Mouse (Mus musculus): ENCODE results near the gene Exph5. TPM values are rescaled to one million over a fixed set of nuclear protein-coding genes. Genes with fewer than 3 reads are reported as not detected.

Gene Exph5
- polyA plus RNA-seq, 1 experiment from 2014 or later: 0.35 TPM

- WGBS: 84% methylated on average over 13 of the region's 13 CpGs
- Histone ChIP-seq H3K9me3 (ENCODE audit: control insufficient read depth, low read length) (no peaks in the 10 kb centered on the region), H3K4me3 (replicated peaks; ENCODE audit: low read length) (no peak overlapping the region), H3K27ac (no peak overlapping the region), H3K9ac (no peak overlapping the region), H3K4me2 (replicated peaks) (no peak overlapping the region), H3K4me1 (replicated peaks; ENCODE audit: control insufficient read depth, insufficient read depth, low read length) (no peaks in the 10 kb centered on the region), H3K36me3 (replicated peaks; ENCODE audit: control insufficient read depth, insufficient read depth) (no peaks in the 10 kb centered on the region), H3K27me3 (ENCODE audit: control insufficient read depth, insufficient read depth, low read length) (no peaks in the 10 kb centered on the region)
- DNase-seq (ENCODE audit: low spot score) (no peak), ATAC-seq (ENCODE audit: low FRiP score) (no peak)
Observed at GRCm38 (mm10) chr9:53376820-53377219, 75.3 kb downstream of the Exph5 start.

- Histone ChIP-seq H3K9ac (no peak overlapping the region), H3K27ac (no peak overlapping the region), H3K27me3 (ENCODE audit: control insufficient read depth, insufficient read depth, low read length) (no peaks in the 10 kb centered on the region), H3K4me1 (replicated peaks; ENCODE audit: control insufficient read depth, insufficient read depth, low read length) (no peaks in the 10 kb centered on the region), H3K9me3 (ENCODE audit: control insufficient read depth, low read length) (no peaks in the 10 kb centered on the region), H3K4me2 (replicated peaks) (no peak overlapping the region), H3K36me3 (replicated peaks; ENCODE audit: control insufficient read depth, insufficient read depth) (no peaks in the 10 kb centered on the region), H3K4me3 (replicated peaks; ENCODE audit: low read length) (no peak overlapping the region)
- ATAC-seq (ENCODE audit: low FRiP score) (no peak), DNase-seq (ENCODE audit: low spot score) (no peak)
- 73% methylated on average over 5 of the region's 5 CpGs for WGBS
Observed at GRCm38 (mm10) chr9:53377597-53377996, 76.1 kb downstream of the Exph5 start.

GRCm38 (mm10) chr9:53378171-53378570, 76.7 kb downstream of the Exph5 start:
- Histone ChIP-seq H3K4me2 (replicated peaks) (no peak overlapping the region), H3K9me3 (ENCODE audit: control insufficient read depth, low read length) (no peaks in the 10 kb centered on the region), H3K4me3 (replicated peaks; ENCODE audit: low read length) (no peak overlapping the region), H3K36me3 (replicated peaks; ENCODE audit: control insufficient read depth, insufficient read depth) (no peaks in the 10 kb centered on the region), H3K27me3 (ENCODE audit: control insufficient read depth, insufficient read depth, low read length) (no peaks in the 10 kb centered on the region), H3K9ac (no peak overlapping the region), H3K27ac (no peak overlapping the region), H3K4me1 (replicated peaks; ENCODE audit: control insufficient read depth, insufficient read depth, low read length) (no peaks in the 10 kb centered on the region)
- no peak for DNase-seq (ENCODE audit: low spot score)
- WGBS: 79% methylated on average over 3 of the region's 3 CpGs
- ATAC-seq (ENCODE audit: low FRiP score): no peak

- Histone ChIP-seq H3K4me2 (replicated peaks) (no peak overlapping the region), H3K9ac (no peak overlapping the region), H3K27ac (no peak overlapping the region), H3K4me3 (replicated peaks; ENCODE audit: low read length) (no peak overlapping the region), H3K36me3 (replicated peaks; ENCODE audit: control insufficient read depth, insufficient read depth) (no peaks in the 10 kb centered on the region), H3K27me3 (ENCODE audit: control insufficient read depth, insufficient read depth, low read length) (no peaks in the 10 kb centered on the region), H3K9me3 (ENCODE audit: control insufficient read depth, low read length) (no peaks in the 10 kb centered on the region), H3K4me1 (replicated peaks; ENCODE audit: control insufficient read depth, insufficient read depth, low read length) (0 out of 2 replicates have a peak, but pooled peaks cover 5% of the 10 kb centered on the region)
- no peak for DNase-seq (ENCODE audit: low spot score)
- 97% methylated on average over 2 of the region's 2 CpGs for WGBS
- no peak for ATAC-seq (ENCODE audit: low FRiP score)
Observed at GRCm38 (mm10) chr9:53380595-53380994, 79.1 kb downstream of the Exph5 start.

GRCm38 (mm10) chr9:53381113-53381615, 79.7 kb downstream of the Exph5 start:
- DNase-seq (ENCODE audit: low spot score) (no peak), ATAC-seq (ENCODE audit: low FRiP score) (no peak)
- Histone ChIP-seq H3K27me3 (ENCODE audit: control insufficient read depth, insufficient read depth, low read length) (no peaks in the 10 kb centered on the region), H3K9me3 (ENCODE audit: control insufficient read depth, low read length) (no peaks in the 10 kb centered on the region), H3K4me3 (replicated peaks; ENCODE audit: low read length) (no peak overlapping the region), H3K4me1 (replicated peaks; ENCODE audit: control insufficient read depth, insufficient read depth, low read length) (0 out of 2 replicates have a peak, but pooled peaks cover 5% of the 10 kb centered on the region), H3K9ac (no peak overlapping the region), H3K27ac (no peak overlapping the region), H3K36me3 (replicated peaks; ENCODE audit: control insufficient read depth, insufficient read depth) (no peaks in the 10 kb centered on the region), H3K4me2 (replicated peaks) (no peak overlapping the region)
- WGBS: 88% methylated on average over 5 of the region's 5 CpGs

GRCm38 (mm10) chr9:53383951-53384866, 82.7 kb downstream of the Exph5 start, which contains the start of gene Kdelc2:
TSS of gene Kdelc2 (plus strand) at chr9:53384025.
- Histone ChIP-seq H3K4me3 (replicated peaks; ENCODE audit: low read length) (peak within 1 kb of the TSS; percentile 66), H3K4me2 (replicated peaks) (peak within 1 kb of the TSS; percentile 74)
- WGBS: under 1% methylated on average over 70 of the region's 75 CpGs

GRCm38 (mm10) chr9:53384873-53385272, 83.4 kb downstream of the Exph5 start:
- ATAC-seq (ENCODE audit: low FRiP score) (no peak), DNase-seq (ENCODE audit: low spot score) (peak; percentile 33)
- 0 out of 2 replicates have a peak overlapping the region, but pooled peaks have one; percentile 16 for H3K27ac ChIP-seq
- peak overlapping the region; percentile 74 for H3K4me2 ChIP-seq (replicated peaks)
- H3K36me3 ChIP-seq (replicated peaks; ENCODE audit: control insufficient read depth, insufficient read depth): no peaks in the 10 kb centered on the region
- H3K4me1 ChIP-seq (replicated peaks; ENCODE audit: control insufficient read depth, insufficient read depth, low read length): 0 out of 2 replicates have a peak, but pooled peaks cover 5% of the 10 kb centered on the region
- no peaks in the 10 kb centered on the region for H3K9me3 ChIP-seq (ENCODE audit: control insufficient read depth, low read length)
- WGBS: 14% methylated on average over 8 of the region's 8 CpGs
- H3K4me3 ChIP-seq (replicated peaks; ENCODE audit: low read length): peak overlapping the region; percentile 66
- H3K27me3 ChIP-seq (ENCODE audit: control insufficient read depth, insufficient read depth, low read length): no peaks in the 10 kb centered on the region
- H3K9ac ChIP-seq: peak overlapping the region; percentile 76; the same call in 1 of the 2 replicates

More at GRCm38 (mm10) chr9:53383951-53384866, 82.7 kb downstream of the Exph5 start, which contains the start of gene Kdelc2:
- DNase-seq (ENCODE audit: low spot score) (peak; percentile 67), ATAC-seq (ENCODE audit: low FRiP score) (peak; percentile 93)
- H3K36me3 ChIP-seq (replicated peaks; ENCODE audit: control insufficient read depth, insufficient read depth): no peaks in the 10 kb centered on the region
- no peaks in the 10 kb centered on the region for H3K9me3 ChIP-seq (ENCODE audit: control insufficient read depth, low read length)
- H3K9ac ChIP-seq: peak within 1 kb of the TSS; percentile 76
- H3K27ac ChIP-seq: peak within 1 kb of the TSS; percentile 53
- H3K27me3 ChIP-seq (ENCODE audit: control insufficient read depth, insufficient read depth, low read length): no peaks in the 10 kb centered on the region
- H3K4me1 ChIP-seq (replicated peaks; ENCODE audit: control insufficient read depth, insufficient read depth, low read length): 0 out of 2 replicates have a peak, but pooled peaks cover 5% of the 10 kb centered on the region

GRCm38 (mm10) chr9:53387431-53387830, 86.0 kb downstream of the Exph5 start:
- Histone ChIP-seq H3K9me3 (ENCODE audit: control insufficient read depth, low read length) (no peaks in the 10 kb centered on the region), H3K4me1 (replicated peaks; ENCODE audit: control insufficient read depth, insufficient read depth, low read length) (0 out of 2 replicates have a peak, but pooled peaks cover 5% of the 10 kb centered on the region), H3K4me3 (replicated peaks; ENCODE audit: low read length) (no peak overlapping the region), H3K9ac (no peak overlapping the region), H3K27me3 (ENCODE audit: control insufficient read depth, insufficient read depth, low read length) (no peaks in the 10 kb centered on the region), H3K27ac (no peak overlapping the region), H3K4me2 (replicated peaks) (no peak overlapping the region), H3K36me3 (replicated peaks; ENCODE audit: control insufficient read depth, insufficient read depth) (no peaks in the 10 kb centered on the region)
- no peak for ATAC-seq (ENCODE audit: low FRiP score)
- no peak for DNase-seq (ENCODE audit: low spot score)
- WGBS: 72% methylated on average over 2 of the region's 2 CpGs

- WGBS: 86% methylated on average over 3 of the region's 3 CpGs
Observed at GRCm38 (mm10) chr9:53389109-53389508, 87.6 kb downstream of the Exph5 start.

More at GRCm38 (mm10) chr9:53389109-53389508, 87.6 kb downstream of the Exph5 start:
- Histone ChIP-seq H3K9me3 (ENCODE audit: control insufficient read depth, low read length) (no peaks in the 10 kb centered on the region), H3K27me3 (ENCODE audit: control insufficient read depth, insufficient read depth, low read length) (no peaks in the 10 kb centered on the region), H3K4me1 (replicated peaks; ENCODE audit: control insufficient read depth, insufficient read depth, low read length) (0 out of 2 replicates have a peak, but pooled peaks cover 5% of the 10 kb centered on the region), H3K4me3 (replicated peaks; ENCODE audit: low read length) (no peak overlapping the region), H3K4me2 (replicated peaks) (no peak overlapping the region), H3K36me3 (replicated peaks; ENCODE audit: control insufficient read depth, insufficient read depth) (no peaks in the 10 kb centered on the region), H3K27ac (no peak overlapping the region), H3K9ac (no peak overlapping the region)
- no peak for ATAC-seq (ENCODE audit: low FRiP score)
- DNase-seq (ENCODE audit: low spot score): no peak
